Mouse (Mus musculus): Measurements from ENCODE around the gene Bpgm. TPM values are rescaled to one million over a fixed set of nuclear protein-coding genes. Genes with fewer than 3 reads are reported as not detected.

Bpgm gene
- polyA plus RNA-seq, 1 experiment from 2014 or later = 9.9 TPM

DNA sequence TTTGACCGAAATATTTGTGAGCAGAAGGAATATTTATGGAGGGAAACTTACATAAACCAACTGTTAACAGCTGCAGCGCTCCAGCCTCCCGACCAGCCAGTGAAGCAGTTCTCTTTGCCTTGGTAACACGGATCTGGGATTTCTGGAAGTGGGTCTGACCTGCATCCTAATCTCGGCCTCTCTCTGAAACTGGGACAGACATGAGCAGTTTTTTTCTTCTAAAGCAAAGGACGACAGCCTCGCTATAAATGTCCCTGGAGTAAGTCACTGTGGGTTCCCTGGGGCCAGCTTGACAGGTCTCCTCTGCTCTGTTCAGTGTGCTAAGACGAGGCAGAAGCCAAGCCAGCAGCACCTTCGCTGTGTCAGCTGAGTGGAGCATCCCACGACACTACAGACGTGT, 29.9 kb downstream of the Bpgm start:
- no peaks in the 10 kb centered on the region for H3K36me3 ChIP-seq (ENCODE audit: inconsistent target)
- WGBS (ENCODE audit: missing documents) = 96% methylated on average over 11 of the region's 11 CpGs
- no peak overlapping the region for H3K27ac ChIP-seq

DNA sequence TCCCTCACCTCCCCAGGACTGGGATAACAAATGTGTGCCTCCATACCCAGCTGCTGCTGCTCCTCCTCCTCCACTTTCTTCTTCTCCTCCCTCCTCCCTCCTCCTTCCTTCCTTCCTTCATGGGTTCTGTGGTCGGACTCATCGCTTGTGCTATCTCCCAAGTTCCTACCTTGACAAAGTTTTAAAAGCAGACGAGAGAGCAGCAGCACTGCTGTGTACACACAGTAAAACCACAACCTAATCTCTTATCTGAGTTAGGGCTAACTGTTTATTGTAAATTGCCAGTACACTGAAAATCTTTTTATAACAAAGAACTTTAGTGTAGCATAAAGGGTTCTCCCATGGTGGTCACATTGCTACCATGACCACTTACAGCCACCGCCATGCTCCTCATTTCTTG, 31.6 kb downstream of the Bpgm start:
- H3K27ac ChIP-seq = no peak overlapping the region
- no peak overlapping the region for H3K4me3 ChIP-seq (ENCODE audit: inconsistent target)
- H3K79me2 ChIP-seq (ENCODE audit: inconsistent target) = no peaks in the 10 kb centered on the region
- H3K36me3 ChIP-seq (ENCODE audit: inconsistent target) = no peaks in the 10 kb centered on the region
- WGBS (ENCODE audit: missing documents) = 44% methylated on average over 4 of the region's 4 CpGs

More for the DNA sequence above, 29.9 kb downstream of the Bpgm start:
- Histone ChIP-seq H3K4me3 (ENCODE audit: inconsistent target) (no peak overlapping the region), H3K79me2 (ENCODE audit: inconsistent target) (no peaks in the 10 kb centered on the region)

DNA sequence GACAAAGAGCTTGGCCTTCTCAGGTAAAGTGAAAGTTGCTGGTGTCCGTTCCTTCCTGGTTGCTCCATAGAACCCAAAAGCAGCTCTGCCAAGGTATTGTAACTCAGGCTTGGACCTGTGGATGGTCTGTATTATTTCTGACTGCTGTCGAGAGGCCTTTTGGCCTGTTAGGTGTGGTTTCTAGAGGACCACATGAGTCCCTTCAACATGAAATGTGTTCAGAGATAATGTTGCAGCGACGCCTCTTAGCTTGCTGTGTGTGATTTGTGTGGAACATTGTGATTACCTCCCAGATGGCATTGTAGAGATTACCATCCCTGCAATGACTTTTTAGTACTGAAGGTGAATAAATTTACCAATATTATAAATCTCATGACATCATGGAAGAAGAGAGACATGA, 32.0 kb downstream of the Bpgm start:
- H3K4me3 ChIP-seq (ENCODE audit: inconsistent target) = no peak overlapping the region
- H3K79me2 ChIP-seq (ENCODE audit: inconsistent target) = no peaks in the 10 kb centered on the region
- 92% methylated on average over 4 of the region's 4 CpGs for WGBS (ENCODE audit: missing documents)
- no peak overlapping the region for H3K27ac ChIP-seq
- no peaks in the 10 kb centered on the region for H3K36me3 ChIP-seq (ENCODE audit: inconsistent target)

DNA sequence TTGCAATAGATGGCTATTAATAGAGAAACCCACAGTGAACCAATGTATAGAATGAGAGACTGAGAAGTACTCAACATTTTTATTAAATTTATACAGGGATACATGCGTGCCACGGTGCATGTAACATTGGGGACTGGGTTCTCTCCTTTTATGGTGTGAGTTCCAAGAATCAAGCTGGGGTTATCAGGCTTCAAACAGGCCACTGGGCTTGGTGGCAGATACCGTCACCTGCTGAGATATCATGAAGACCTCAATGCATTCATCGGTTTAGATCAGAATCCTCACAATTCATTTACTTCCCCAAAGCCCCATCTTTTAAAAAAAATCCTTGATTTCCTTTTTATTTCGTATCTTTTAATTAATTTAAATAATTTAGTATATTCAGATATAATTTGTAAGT, 34.3 kb downstream of the Bpgm start:
- H3K27ac ChIP-seq = no peak overlapping the region
- H3K36me3 ChIP-seq (ENCODE audit: inconsistent target) = no peaks in the 10 kb centered on the region
- WGBS (ENCODE audit: missing documents) = 93% methylated on average over 5 of the region's 5 CpGs
- H3K4me3 ChIP-seq (ENCODE audit: inconsistent target) = no peak overlapping the region
- H3K79me2 ChIP-seq (ENCODE audit: inconsistent target) = no peaks in the 10 kb centered on the region

DNA sequence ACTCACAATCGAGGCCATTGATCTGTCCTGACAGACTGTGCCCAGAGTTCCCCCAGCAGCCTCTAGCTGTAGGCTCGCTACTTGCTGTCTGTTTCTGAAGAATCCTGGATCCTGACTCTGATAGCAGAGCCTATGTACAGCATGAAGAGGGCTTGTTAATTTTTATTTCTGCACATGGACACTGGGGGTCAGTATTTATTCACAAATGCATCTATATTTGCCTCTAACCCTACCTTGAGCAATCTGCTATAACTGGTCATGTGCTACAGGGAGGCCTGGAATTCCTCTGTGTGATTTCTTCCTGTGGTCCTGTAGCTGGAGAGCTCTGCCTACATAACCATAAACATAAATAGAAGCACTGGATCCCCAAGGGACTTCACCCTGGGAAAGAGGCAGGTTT, 35.4 kb downstream of the Bpgm start:
- no peaks in the 10 kb centered on the region for H3K36me3 ChIP-seq (ENCODE audit: inconsistent target)
- no peaks in the 10 kb centered on the region for H3K79me2 ChIP-seq (ENCODE audit: inconsistent target)
- no peak overlapping the region for H3K4me3 ChIP-seq (ENCODE audit: inconsistent target)
- H3K27ac ChIP-seq = no peak overlapping the region
- WGBS (ENCODE audit: missing documents) = 45% methylated on average over 2 of the region's 2 CpGs

DNA sequence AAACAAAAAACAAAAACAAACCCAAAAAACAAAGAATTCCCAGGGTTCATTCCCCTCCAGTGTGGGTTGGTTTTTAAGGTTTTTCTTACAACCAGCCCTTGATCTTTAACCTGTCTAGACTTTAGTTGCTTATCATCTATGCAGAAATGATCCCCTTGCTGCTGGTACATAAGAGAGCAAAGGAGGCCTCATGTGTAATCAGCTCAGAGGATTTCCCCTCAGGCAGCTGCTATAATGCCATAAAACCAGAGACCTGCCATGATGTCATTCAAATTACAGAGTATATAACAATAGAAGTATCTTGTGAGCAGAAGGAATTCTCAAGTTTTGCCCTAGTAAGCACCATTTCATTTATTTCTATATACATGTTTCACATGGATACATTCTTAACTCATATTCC, 36.7 kb downstream of the Bpgm start:
- no peaks in the 10 kb centered on the region for H3K79me2 ChIP-seq (ENCODE audit: inconsistent target)
- H3K4me3 ChIP-seq (ENCODE audit: inconsistent target) = no peak overlapping the region
- no peaks in the 10 kb centered on the region for H3K36me3 ChIP-seq (ENCODE audit: inconsistent target)
- H3K27ac ChIP-seq = no peak overlapping the region

DNA sequence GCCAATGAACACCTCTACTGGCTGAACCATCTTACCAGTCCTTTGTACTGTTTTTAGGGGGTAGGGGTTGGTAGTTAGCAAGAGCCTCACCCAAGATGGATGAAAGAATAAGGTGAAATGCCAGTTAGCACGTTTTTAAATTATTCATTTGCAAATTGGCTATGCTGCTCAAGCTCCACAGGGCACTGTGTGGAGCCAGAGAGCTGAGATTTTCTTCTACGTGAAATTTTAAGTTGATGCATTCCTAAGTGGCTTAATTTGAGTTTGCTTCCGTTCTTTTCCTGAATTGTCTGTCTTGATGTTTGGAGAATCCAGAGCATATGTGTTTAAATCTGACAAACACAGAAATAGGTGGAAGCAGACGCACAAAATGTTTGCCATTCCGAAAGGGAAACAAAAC, 38.6 kb downstream of the Bpgm start:
- no peaks in the 10 kb centered on the region for H3K36me3 ChIP-seq (ENCODE audit: inconsistent target)
- no peak overlapping the region for H3K27ac ChIP-seq
- H3K79me2 ChIP-seq (ENCODE audit: inconsistent target) = no peaks in the 10 kb centered on the region
- 78% methylated on average over 5 of the region's 5 CpGs for WGBS (ENCODE audit: missing documents)
- H3K4me3 ChIP-seq (ENCODE audit: inconsistent target) = no peak overlapping the region

DNA sequence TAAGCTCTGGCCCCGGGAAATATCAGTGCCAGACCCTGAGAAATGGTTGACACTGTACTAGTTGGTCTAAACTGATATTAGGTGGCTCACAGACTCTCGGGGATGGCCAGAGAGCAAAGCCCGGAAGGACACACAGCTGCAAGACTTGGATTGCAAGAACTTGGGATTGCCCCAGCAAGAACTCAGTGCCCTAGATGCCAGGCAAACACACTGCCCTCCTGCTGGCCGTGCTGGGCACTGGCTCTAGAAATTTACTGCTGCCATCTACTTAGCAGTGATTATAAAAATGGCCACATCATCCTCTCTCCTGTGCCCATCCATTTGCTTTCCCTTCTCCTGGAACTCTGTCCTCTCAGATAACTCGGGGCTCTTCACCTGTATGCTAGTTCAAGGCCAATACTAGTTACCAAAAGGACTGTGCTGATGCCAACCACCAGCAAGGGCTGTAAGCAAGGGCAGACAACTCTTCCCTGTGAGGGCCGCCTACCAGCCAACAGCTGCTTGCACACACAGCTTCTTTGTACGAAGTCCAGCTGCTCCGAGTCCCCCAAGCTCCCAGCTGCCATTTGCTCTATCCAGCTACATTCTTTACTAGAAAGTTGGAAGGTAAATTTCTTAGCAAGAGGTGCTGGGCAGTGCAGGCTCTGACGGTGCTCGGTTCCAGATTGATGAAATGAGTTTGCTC, 39.2 kb downstream of the Bpgm start:
- Histone ChIP-seq H3K4me3 (ENCODE audit: inconsistent target) (no peak overlapping the region), H3K27ac (no peak overlapping the region), H3K36me3 (ENCODE audit: inconsistent target) (no peaks in the 10 kb centered on the region), H3K79me2 (ENCODE audit: inconsistent target) (no peaks in the 10 kb centered on the region)
- WGBS (ENCODE audit: missing documents) = 54% methylated on average over 10 of the region's 10 CpGs

DNA sequence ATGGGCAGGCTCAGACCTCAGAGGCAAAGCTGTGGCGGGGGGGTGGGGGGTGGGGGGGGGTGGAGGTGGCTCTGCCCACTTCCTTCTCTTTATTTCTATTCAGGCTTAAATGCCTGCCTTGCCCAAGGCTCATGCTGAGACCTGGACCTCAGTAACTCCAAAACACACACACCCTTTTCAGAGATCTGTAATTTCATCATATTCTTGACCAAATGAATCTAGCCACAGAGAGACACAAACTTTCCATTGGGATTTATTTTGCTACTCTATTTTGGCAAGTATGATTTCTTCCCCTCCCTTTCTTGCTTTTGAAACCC, 39.7 kb downstream of the Bpgm start:
- Histone ChIP-seq H3K4me3 (ENCODE audit: inconsistent target) (no peak overlapping the region), H3K27ac (no peak overlapping the region), H3K79me2 (ENCODE audit: inconsistent target) (no peaks in the 10 kb centered on the region), H3K36me3 (ENCODE audit: inconsistent target) (no peaks in the 10 kb centered on the region)
- 20% methylated on average over 1 of the region's 1 CpGs for WGBS (ENCODE audit: missing documents)

DNA sequence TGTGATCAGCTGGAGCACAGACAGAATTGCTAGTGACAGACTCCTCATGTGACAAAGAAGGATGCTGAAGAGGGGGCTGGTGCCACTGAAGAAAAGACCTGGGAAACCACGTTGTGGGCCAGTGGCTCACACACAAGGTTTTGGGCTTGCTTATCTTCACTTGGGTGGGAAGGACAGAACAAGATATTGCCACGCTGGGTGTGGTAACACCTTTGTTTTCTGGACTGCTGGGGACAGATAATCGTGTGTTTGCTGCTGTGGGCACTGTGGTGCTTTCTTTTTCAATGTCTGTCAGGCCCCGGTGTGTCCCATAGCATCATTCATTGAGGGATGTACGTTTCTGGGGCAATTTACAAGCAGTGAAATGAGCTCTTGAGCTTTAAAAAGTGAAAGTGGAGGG, 41.7 kb downstream of the Bpgm start:
- Histone ChIP-seq H3K27ac (no peak overlapping the region), H3K36me3 (ENCODE audit: inconsistent target) (no peaks in the 10 kb centered on the region), H3K4me3 (ENCODE audit: inconsistent target) (no peak overlapping the region), H3K79me2 (ENCODE audit: inconsistent target) (no peaks in the 10 kb centered on the region)
- WGBS (ENCODE audit: missing documents) = 83% methylated on average over 5 of the region's 5 CpGs

DNA sequence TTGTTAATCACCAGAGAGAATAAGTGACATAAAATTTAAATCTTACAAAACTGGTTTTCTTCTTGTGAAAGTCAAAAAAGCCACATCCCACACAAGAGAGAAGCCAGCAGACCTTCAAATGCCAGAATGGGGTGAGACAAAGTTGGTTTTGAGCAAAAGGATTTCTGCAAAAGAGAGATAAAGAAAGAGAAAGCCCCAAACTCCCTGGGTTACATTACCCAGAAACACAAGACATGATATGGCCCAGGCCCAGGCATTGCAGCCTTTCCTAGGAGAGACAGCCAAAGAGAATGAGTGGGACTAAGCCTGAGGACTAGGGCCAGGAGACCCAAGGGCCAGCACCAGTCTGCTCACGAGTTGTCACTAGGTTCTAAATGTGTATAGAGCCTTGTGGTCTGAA, 43.1 kb downstream of the Bpgm start:
- H3K4me3 ChIP-seq (ENCODE audit: inconsistent target) = no peak overlapping the region
- no peak overlapping the region for H3K27ac ChIP-seq
- WGBS (ENCODE audit: missing documents) = 67% methylated on average over 1 of the region's 1 CpGs
- no peaks in the 10 kb centered on the region for H3K79me2 ChIP-seq (ENCODE audit: inconsistent target)
- H3K36me3 ChIP-seq (ENCODE audit: inconsistent target) = no peaks in the 10 kb centered on the region

DNA sequence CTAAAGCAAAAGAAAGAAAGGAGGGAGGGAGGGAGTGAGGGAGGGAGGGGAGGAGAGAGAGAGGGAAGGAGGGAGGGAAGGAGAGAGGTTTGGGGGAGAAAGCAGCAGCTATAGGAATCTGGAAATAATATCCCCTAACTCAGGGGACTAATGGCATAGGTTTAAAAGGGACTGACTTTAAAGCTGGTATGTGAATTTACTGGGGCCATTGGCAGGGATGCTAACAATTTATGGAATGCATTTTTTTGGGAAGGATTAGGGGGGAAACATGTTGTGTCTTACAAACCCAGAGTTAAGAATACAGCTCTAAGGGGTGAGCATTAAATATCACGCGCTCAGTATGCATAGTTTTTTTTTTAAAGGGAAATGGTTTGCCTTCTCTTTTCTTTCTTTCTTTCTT, 44.5 kb downstream of the Bpgm start:
- Histone ChIP-seq H3K79me2 (ENCODE audit: inconsistent target) (no peaks in the 10 kb centered on the region), H3K4me3 (ENCODE audit: inconsistent target) (no peak overlapping the region), H3K27ac (no peak overlapping the region), H3K36me3 (ENCODE audit: inconsistent target) (no peaks in the 10 kb centered on the region)
- 100% methylated on average over 2 of the region's 2 CpGs for WGBS (ENCODE audit: missing documents)

DNA sequence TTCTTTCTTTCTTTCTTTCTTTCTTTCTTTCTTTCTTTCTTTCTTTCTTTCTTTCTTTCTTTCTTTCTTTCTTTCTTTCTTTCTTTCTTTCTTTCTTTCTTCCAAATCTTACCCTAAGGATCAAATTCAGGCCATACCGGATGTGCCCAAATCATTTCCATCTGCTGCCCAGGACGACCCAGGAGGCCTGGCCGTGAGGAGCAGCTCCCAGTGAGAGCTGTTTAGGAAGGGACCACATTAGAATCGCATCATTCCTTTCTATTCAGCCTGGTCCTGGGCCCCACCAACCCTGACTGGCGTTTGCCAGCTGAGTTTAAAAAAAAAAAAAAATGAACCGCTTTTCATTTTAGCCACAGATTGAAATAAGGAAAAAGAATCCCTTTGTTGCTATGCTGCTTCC, 44.9 kb downstream of the Bpgm start:
- no peaks in the 10 kb centered on the region for H3K79me2 ChIP-seq (ENCODE audit: inconsistent target)
- 85% methylated on average over 4 of the region's 6 CpGs for WGBS (ENCODE audit: missing documents)

DNA sequence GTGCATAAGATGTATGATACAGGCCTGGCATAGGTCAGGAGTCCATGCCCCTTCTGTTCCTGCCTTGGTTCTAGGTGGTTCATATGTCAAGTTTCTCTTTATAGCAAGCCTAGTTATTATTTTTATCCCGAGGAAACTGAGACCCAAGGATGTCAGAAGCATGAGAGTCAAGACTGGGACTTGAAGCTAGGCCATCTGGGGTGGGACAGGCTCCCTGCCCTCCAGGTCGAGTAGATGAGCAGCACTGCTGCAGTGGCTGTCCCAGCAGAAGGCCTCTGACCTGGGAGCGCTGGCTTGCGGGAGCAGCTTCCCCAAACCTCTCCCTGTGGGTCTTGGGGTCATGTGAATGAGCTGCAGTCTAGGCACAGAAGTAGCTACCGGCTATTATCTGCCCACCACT, 47.5 kb downstream of the Bpgm start:
- Histone ChIP-seq H3K36me3 (ENCODE audit: inconsistent target) (no peaks in the 10 kb centered on the region), H3K4me3 (ENCODE audit: inconsistent target) (no peak overlapping the region), H3K79me2 (ENCODE audit: inconsistent target) (no peaks in the 10 kb centered on the region), H3K27ac (no peak overlapping the region)
- WGBS (ENCODE audit: missing documents) = 77% methylated on average over 5 of the region's 5 CpGs

More for the DNA sequence above, 44.9 kb downstream of the Bpgm start:
- Histone ChIP-seq H3K36me3 (ENCODE audit: inconsistent target) (no peaks in the 10 kb centered on the region), H3K4me3 (ENCODE audit: inconsistent target) (no peak overlapping the region), H3K27ac (no peak overlapping the region)

DNA sequence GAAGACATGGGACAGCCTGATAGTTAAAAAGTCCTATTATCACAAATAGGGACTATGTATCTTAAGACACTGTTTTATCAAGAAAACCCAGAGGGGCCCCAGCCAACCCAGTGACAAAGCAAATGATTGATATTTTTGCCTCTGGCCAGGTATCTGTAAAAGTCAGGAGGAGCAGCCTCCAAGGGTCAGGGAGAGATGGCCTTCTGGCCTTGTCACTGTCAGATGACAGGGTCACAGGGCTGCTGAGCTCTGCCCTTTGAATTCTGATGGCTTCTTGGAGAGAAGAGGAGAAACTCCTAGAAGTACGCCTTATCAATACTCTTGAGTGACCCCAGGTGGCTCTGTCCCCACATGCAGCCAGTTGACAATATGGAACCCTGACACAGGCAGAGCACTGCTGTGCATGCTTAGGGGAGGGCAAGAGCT, 49.5 kb downstream of the Bpgm start:
- Histone ChIP-seq H3K27ac (no peak overlapping the region), H3K36me3 (ENCODE audit: inconsistent target) (no peaks in the 10 kb centered on the region), H3K79me2 (ENCODE audit: inconsistent target) (no peaks in the 10 kb centered on the region), H3K4me3 (ENCODE audit: inconsistent target) (no peak overlapping the region)
- 100% methylated on average over 1 of the region's 1 CpGs for WGBS (ENCODE audit: missing documents)

DNA sequence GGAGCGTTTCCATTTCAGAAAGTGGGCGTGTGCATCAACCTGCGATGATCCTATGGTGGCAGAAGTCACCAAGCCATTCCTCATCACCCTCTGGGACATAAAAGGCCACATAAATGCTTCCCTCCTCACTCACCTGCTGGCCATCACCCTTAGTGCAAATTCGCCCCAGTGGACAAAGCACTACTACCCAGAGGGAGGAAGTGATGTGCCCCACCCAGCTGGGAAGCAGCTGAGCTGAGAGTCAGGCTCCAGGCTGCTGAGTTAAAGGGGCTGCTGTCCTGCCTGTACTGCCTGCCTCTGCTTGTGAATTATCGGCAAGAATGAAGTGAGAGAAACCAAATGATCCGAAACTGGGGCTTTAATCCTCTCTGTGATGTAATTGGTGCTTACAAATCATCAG, 49.9 kb downstream of the Bpgm start:
- Histone ChIP-seq H3K4me3 (ENCODE audit: inconsistent target) (no peak overlapping the region), H3K27ac (no peak overlapping the region), H3K36me3 (ENCODE audit: inconsistent target) (no peaks in the 10 kb centered on the region), H3K79me2 (ENCODE audit: inconsistent target) (no peaks in the 10 kb centered on the region)
- 83% methylated on average over 6 of the region's 6 CpGs for WGBS (ENCODE audit: missing documents)

Measured in macrophage (primary cell).